Mouse (Mus musculus): ENCODE data around the gene Pacsin1.

Pacsin1 gene

DNA sequence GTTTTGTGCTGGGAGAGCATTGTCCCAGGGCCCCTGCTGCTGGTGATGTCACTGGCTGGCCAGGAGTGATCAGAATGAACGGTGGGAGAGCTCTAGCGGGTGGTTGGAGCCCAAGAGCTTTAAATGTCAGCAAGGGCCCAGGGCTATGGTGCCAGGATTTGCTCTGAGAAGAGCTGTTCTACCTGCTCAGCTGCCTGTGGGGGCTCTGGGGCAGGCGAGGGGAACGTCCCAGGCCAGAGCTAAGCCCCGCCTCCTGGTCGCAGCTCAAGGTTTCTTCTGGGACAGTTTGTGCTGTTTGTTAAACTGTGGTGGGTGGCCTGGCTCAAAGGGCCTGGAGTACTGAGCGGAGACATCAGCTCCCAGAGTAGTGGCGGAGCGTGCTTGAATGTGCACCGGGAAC lies 70.1 kb downstream of the Pacsin1 start:
- no peak for DNase-seq

DNA sequence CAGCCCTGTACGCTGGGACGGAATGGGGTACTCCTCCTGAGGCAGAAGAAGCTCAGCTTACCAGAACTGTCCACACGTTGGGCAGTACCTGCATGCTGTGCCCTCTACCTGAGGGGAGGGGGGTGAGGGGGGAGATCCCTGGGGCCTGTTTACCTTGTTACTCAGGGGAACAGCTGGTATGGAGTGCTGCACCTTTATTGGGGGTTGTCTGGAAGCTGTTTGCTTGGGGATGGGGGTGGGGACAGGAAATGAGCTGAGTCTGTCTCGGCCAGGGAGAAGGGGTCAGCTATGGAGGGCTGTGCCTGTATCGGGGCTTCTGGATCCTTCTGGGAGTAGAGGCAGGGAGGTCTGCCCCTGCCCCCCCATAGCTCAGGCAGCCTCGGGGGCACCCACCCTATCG lies 71.2 kb downstream of the Pacsin1 start:
- DNase-seq, result no peak

DNA sequence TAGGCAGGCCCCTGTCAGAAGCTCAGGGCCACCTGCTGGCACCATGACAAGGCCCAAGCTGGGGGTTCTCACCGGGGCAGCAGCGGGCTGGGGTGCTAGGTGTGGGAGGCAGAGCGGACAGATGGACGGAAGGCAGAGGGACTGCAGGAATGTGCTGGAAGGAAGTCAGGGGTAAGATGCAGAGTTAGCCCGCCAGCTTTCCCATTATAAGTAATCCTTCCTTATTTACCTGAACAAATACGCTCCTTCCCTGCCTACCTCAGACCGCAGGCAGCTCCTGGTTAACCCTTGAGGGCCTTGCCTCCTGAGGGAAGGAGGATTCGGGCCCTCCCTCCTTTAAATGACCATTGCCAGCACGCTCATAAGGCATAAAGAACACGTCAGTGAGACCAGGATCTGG lies 73.5 kb downstream of the Pacsin1 start, which contains the start of gene Spdef:
Gene Spdef (minus strand): TSS at position 186 of the 400 bp plus-strand sequence.
- no peak for DNase-seq

DNA sequence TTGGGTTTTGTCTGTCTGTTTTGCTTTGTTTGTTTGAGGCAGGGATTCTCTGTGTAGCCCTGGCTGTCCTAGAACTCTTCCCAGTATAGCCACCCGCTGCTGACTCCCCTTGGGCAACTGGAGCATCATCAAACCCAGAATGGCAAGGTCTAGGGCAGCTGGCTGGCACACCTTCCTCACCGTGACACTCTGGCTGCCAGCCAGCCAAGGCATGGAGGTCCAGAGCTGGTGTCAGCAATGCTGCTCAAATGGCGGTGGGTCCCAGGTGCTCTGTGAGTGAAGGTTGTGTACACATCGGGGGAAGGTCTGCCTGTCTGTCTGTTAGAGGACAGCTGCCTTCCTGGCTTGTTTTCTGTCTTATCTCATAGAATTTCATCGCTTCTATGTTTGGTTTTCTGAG lies 76.8 kb downstream of the Pacsin1 start:
- DNase-seq, result no peak

DNA sequence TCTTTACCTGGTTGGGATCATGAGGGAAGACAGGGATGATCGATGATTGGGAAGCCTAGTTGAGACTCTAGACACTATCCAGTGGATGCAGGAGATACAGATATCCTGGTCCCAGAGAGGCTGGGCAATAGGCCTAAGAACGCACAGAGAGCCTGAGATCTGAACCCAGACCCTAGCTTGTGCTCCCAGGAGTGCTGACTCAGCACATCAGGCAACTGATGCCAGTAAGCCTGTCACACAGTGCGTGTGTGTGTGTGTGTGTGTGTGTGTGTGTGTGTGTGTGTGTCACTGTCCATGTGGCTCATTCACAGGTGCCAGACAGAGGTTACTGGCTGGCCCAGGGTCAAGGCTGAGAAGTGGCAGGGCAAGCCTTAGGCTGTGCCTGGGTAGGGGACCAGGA lies 77.4 kb downstream of the Pacsin1 start:
- no peak for DNase-seq

DNA sequence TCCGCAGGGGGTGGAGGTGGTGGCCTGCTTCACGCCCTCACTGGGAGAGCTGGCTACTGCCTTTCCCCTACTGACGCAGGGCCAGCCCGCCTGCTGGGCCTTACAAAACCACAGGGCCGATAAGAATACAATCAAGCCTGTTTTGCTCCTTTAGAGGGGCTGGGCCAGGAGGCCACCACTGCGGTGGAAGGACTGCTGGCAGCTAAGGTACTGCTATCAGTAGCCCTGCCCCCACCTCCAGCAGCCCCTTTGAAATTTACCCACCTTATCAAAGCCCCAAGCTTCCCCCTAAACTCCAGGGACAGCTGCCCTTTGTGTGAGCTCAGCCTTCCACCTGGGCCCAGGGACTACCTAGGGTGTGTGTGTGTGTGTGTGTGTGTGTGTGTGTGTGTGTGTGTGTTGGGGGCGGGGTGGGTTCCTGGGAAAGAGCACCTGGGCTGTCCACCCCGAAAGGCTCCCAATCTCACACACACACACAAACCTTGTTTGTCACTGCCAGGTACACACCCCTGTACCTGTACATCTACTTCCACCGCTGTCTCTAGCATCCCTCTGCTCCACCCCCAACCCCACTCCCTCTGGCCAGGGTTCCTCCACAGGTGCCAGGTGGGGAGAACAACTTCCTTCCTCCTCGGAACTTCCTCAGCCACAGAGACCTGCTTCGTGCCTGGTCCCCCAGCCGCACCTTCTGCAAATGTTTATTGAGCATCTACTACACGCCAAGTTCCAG lies 79.2 kb downstream of the Pacsin1 start:
- DNase-seq, result no peak

DNA sequence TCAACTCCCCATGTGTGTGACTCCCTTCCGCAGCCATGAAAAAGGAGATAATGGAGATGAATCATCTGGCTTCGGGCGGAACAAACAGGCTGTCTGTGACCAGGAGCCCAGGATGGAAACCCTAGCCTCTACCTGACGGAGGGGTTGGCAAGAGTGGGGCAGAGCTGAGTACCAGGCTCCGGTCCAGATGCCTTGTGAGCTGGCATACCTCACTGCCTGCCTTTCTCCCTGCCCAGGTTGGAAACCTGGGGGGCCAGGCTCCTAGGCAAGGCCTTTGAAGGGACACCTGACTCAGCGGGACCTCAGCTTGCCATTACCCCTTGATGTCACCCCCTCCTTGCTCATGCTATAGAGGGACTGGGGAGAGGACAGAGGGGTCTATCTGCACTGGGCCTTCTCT lies 85.7 kb downstream of the Pacsin1 start:
- DNase-seq, result no peak

DNA sequence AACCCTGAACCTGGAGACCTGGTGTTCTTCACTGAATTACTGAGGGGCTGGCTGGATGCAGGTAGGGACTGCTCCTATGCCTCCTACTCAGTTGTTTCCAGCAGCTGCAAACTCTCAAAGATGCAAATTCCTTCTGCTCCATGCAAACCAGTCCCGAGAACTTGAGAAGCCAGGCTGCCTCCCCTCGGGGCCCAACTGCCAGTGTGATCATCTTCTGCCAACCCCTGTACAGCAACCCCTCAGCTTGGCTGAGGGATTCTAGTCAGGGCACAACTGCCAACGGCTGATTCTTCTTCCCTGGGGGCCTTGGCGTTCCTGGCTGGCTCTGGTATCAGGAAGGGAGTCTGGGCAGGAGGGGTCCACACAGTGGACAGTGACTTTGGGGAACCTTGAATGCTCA lies 91.1 kb downstream of the Pacsin1 start:
- no peak for DNase-seq

DNA sequence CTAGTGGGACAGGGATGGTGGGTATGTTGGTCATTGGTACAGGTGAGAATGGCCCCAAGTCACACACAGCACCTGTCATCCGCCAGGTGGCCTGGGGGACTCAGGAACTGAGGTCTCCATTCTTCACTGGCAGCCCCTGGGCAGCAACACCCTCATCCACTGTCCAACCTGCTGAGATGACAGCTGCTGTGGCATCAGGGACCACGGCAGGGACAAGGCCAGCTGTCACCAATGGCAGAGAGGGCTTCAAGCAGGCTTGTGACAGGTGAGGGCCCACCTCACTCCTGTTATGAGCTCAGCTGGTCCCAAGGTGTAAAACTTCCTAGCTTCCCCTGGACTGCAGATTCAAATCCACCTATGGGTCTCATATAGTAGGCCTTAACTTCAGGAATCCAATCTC lies 92.8 kb downstream of the Pacsin1 start:
- no peak for DNase-seq

DNA sequence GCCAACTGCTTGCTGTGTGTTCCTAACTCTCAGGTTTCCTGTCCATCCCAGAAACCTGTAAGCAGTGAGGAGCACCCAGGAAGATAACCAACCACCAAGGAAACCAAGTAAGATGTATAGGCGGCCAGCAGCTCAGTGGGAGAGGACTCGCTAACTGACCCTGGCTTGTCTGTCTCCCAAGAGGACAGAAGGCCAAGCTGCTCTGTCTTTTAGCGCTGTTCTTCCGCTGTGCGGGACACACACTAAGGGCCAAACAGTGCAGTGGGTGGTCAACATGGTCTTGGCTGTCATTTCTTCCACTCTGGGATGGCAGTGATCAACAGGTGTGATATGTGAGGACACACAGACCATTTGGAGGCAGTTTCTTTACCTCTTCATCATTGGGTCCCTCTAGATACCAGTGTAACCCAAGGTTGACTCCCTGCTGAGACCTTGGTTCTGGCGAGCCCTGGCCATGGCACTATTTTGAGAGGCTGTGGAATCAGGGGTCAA lies 95.2 kb downstream of the Pacsin1 start:
- no peak for DNase-seq

DNA sequence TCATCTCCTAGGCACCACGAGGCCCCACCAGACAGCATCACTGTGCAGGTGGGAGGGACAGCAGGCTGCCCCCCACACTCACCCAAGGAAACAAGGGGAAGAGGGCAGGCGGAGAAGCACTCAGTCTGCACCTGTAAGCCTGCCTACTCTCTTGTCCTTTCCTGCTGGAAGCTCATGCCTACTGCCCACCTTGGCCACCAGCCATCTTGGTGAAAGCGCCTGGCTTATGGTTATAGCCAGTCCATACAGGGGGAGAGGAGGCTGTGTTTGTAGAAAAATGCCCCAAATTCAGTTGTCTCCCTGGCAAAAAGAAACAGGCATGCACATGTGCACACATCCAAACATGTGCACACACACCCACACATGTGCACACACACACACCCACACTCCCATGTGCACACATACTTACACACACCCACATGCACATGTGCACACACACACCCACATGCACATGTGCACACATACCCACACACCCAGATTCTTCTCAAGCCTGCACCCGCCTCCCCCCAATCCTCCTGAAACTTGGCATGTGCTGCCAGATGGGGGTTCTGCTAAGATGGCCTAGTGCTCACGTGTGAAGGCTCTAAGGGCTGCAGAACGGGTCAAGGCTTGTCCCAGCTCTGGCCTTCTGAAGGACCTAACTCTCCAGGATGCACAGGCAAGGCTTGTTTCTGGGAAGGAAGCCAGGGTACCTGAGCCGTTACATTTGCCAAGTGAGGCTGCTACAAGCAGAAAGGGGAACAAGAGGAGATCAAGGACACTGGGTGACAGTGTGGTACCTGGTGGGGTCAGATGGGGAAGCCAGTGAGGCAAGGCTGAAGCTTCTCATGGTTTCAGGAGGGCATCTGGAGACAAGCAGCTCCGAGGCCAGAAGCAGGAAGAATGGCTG lies 96.2 kb downstream of the Pacsin1 start:
- DNase-seq, result no peak

DNA sequence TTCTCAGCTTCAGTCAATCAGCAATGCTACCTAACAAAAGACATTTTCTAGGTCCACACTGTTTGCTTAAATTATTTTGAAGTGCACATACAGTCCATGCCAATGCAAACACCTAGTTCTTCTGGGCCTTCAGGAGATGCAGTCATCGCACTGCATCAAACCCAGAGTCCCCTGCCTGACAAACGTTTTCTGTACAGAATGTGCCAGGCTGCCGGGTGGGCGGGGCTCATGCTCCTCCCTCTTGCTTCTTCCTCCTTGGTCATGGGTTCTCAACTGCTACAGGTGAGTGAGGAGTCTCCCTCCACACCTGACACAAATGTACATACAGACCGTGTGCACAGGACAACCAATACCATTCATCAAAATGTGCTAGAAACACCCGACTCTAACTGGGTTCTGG lies 104.9 kb downstream of the Pacsin1 start:
- DNase-seq, result no peak
